Mouse (Mus musculus) granulocyte monocyte progenitor cell, adult 5-6 weeks (primary cell): ENCODE measurements at regions not wholly inside any gene's neighbourhood (a gene's known extent, or its start where the extent isn't known, plus 50 kb on each side); places are given as distances from the start of the nearest gene placed in this dataset.
A peak's percentile ranks its signal among the peaks of the same experiment; 100 is the strongest.

Source experiments
- ATAC-seq: replicated peaks from 2 replicates; pipeline ENCODE4 v1.8.0; 2016; ENCODE audit warnings: mild to moderate bottlenecking, moderate TSS enrichment, inconsistent platforms; ENCODE audit not compliant: poor library complexity, severe bottlenecking

DNA sequence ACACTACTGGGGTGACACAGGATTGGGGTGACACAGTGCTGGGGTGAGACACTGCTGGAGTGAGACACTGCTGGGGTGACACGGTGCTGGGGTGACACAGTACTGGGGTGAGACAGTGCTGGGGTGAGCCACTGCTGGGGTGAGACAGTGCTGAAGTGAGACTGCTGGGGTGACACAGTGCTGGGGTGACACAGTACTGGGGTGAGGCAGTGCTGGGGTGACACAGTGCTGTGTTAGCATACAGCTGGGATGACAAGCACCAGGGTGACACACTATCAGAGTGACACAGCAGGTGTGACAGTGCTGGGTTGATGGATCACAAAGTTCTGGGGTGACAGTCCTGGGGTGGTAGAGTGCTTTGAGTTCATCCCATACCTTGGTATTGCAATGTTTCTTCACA, 137.3 kb upstream of the Irx4 start:
- ATAC-seq = 0 out of 2 replicates have a peak, but pooled peaks have one; percentile 14

DNA sequence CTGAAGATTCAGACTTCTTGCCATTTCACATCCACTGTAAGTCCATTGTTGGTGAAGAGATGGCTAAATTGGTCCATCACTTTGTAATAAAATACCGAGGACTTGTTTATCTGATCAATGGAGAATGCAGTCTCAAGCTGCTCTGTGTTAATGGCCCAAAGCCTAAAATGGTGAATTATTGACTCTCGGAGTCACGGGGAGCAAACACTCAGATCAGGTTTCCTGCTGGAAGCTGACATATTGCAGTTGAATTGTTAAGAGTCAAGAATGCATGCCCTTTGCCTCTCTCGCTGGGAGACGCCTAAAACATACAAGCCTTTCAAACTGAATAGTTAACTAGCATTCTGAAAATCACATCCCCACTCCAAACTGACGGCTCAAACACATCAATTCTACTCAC, 129.0 kb upstream of the Irx4 start:
- no peak for ATAC-seq

DNA sequence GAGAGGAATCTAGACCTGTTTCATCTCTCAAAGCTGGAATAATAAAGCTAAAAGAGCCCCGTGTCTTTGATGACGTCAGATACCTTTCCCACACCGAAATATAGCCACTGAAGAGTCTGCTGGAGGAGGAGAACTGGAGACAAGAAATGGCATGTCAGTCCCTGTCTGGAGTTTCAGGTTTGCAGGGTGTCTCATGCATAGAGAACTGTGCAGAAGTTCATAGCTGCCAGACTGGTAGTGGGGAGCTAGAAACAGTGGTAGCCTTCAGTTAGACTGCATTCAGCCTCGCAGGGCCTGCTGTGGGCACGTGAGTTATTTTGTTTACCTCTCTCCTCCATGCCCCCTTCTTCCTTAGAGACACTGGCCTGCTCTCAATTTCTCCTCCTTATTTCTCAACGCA, 127.5 kb upstream of the Irx4 start:
- no peak for ATAC-seq

DNA sequence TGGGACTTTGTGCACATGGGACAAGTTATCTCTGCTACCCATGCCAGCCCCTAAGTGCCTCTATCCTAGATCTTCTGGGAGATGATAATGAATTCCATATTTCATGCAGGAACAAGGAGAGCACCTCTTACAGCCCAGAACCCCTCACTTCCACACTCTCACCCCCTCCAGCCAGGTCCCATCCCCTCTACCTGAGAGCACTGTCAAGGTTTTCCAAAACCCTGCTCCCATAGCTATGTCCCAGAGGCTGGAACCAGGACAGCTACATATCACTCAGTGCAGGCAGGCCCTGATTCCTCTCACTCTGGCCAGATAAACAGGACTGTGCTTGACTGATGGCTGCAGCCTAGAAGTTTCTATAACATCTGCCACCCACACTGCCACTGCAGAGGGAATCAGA, 125.3 kb upstream of the Irx4 start:
- ATAC-seq = no peak

DNA sequence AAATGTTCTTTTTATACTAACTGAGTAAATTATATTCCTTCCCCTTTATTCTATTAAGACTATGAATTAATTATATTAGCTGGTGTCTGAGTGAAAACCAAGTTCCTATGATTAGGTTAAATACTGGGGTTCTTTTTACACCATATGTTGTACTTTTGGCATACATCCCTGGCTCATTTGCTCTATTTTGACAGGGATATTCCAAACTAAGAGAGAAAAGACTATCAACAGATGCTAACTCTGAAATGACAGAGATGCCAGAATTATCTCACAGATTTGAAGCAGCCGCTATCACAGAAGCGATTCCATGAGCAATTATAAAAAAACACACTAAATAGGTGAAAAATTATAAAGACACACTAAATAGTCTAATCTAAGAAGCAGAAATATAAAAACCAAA, 119.0 kb upstream of the Irx4 start:
- ATAC-seq = no peak

DNA sequence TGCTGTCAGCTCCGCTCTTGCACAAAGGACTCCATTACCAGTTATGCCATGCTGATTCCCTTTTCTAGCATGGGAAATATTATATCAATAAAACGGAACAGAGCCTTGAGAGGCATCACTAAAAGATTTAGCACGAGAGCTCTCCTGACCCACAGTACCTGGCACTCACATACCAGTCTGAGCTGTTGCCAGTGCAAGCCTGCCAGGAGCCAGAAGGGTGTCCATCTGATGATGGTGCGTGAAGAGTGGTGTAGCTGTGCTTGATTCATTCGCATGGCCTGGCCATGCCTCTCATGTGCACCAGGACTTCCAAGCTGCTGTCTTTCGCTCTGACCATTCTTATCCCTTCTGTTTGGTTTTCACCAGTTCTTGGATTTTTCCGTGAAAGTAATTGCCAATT, 102.3 kb upstream of the Irx4 start:
- ATAC-seq = no peak

DNA sequence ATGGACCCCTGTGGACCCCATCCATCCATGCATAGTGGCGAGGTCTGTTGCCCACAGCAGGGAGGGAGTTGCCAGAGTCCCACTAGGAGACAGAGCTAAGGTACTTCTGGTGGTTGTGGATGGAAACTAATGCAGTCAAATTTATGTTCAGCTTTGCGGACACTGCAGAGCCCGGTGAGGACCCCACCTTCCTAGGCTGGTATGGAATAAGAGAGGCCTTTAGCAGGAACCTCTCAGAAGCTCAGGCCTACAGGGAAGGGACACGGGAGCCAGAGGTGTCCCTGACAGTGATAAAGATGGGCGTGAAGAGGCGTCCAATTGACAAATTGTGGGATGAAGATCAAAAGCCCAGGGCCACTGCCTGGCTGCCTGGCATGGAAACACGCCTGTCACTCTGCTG, 100.8 kb upstream of the Irx4 start:
- no peak for ATAC-seq

DNA sequence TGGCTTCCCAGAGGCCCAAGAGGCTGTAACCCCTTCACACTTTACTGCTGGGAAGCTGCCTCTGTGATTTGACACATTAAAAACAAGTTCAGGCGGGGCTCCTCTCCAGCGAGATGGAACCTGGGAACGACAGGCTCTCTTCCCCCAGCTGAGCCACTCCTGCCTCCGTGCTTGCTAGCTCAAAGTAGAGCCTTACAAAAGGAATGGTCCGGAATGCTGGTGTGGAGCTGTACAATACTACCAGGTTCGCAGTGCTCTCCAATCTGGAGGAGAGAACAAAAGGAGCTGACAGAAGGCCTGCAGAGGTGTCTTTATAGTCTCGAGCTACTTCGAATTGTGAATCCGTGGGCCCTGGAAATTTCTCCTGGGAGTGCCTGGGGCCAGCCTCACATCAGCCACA, 100.4 kb upstream of the Irx4 start:
- peak; percentile 12; the same call in 1 of the 2 replicates for ATAC-seq

DNA sequence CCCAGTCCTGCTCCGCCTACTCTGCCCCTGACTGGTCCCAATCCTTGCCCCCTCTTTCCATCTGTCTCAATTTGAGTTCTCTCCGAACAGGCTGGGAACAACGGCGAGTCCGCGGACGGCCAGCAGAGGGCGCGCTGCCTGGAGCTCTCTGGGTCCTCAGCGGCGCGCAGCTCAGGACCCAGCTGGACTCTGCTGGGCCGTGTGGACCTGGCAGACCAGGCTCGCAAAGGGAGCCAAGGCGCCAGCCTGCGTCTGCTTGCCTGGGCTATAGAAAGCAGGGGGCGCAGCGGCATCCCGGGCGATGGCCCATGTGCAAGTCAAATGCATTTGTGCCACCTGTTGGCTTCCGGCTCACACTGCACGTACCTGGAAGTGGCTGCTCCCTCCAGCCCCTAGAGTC, 100.0 kb upstream of the Irx4 start:
- peak; percentile 90 for ATAC-seq

DNA sequence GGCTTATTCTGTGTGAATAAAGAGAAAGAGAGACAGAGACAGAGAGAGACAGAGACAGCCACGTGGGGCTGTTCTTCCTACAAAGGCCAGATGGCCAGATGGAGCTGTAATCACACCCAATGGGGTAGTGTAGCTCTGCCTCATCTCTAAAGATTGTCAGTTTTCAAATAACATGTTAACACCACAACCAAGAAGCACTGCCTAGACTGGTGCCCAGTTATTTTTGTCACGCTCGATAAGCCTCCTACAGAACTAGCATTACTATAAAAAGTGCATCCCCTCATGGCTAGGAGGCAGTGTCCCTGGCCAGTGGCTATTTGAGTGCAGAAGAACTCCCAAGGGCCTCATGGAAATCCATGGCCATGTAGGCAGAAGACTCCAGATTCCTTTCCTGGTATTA, 90.0 kb upstream of the Irx4 start:
- no peak for ATAC-seq

DNA sequence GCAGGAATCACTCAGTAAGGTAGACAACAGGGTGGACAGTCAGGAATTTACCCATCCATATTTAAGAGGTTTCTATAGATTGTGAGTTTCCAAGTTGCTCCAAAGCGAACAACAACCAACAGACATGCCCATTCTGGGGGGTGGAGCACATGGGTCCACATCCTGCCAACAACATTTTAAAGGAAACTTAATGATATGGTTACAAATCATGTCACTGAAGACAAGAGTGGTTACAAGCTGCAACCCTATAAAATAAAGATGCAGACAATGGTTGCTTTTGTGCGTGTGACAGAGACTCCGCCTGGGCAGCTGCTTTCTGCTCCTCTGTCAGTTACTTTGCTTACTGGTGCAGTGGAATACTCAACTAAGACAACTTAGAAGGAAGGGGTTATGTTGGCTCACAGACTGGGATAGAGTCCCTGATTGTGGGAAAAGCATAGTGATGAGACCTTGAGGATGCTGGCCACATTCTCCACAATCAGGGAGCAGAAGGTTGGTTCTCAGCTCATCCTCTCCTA, 52.3 kb upstream of the Irx4 start:
- ATAC-seq = no peak
